Mouse (Mus musculus) bone marrow macrophage, adult 2 months (primary cell): Measurements from ENCODE around the gene Armcx4. TPM values are rescaled to one million over a fixed set of nuclear protein-coding genes. Genes with fewer than 3 reads are reported as not detected.

Source experiments
- H3K27ac ChIP-seq: 2 replicates; pipeline ENCODE4 v1.5.1; 2012; ENCODE audit warnings: low read depth, low read length; ENCODE audit not compliant: insufficient read depth
- H3K4me1 ChIP-seq: 2 replicates; pipeline ENCODE4 v1.6.1; 2012; ENCODE audit warnings: low read length; ENCODE audit not compliant: control insufficient read depth, insufficient read depth
- H3K4me3 ChIP-seq: 2 replicates; pipeline ENCODE4 v1.5.1; 2012; ENCODE audit warnings: mild to moderate bottlenecking, low read length, moderate library complexity; ENCODE audit not compliant: insufficient read depth
- CTCF ChIP-seq: IDR thresholded peaks from 2 replicates; pipeline ENCODE4 v1.5.1; 2012; ENCODE audit warnings: low read depth, mild to moderate bottlenecking, low read length, moderate library complexity
- POLR2A ChIP-seq: IDR thresholded peaks from 2 replicates; pipeline ENCODE4 v1.6.1; 2012; ENCODE audit warnings: mild to moderate bottlenecking, low read depth, low read length, borderline replicate concordance
- polyA plus RNA-seq: library from polyadenylated mRNA; stranded (reverse); fragments of >200 nt; gene quantifications from 2 replicates; pipeline ENCODE4 v1.2.4, GENCODE M21; 2012; ENCODE audit not compliant: missing spikeins, insufficient read depth, insufficient read length

Armcx4 gene
- polyA plus RNA-seq, 1 experiment, result not detected

DNA sequence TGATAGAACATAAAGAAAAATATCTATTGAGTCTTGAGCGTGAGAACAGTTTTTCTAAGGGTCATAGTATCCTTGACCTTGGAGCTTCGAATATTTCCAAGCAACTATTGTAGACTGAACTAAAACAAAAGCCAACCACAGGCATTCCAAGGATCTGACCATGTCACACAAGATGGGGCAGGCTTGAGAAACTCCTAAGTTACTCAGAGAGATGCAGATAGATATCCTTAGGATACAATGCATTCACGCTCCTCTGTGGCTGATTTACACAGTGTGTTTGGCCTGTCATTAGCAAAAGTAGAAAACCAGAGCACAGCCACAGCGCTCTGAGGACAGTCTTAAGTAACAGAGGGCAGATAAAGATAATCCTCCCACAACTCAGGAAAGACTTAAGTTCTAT is 52.8 kb downstream of the Armcx4 start:
- no peak for TF ChIP-seq POLR2A
- no peak for TF ChIP-seq CTCF
- Histone ChIP-seq H3K4me3 (no peak overlapping the region), H3K4me1 (no peaks in the 10 kb centered on the region), H3K27ac (no peak overlapping the region)

DNA sequence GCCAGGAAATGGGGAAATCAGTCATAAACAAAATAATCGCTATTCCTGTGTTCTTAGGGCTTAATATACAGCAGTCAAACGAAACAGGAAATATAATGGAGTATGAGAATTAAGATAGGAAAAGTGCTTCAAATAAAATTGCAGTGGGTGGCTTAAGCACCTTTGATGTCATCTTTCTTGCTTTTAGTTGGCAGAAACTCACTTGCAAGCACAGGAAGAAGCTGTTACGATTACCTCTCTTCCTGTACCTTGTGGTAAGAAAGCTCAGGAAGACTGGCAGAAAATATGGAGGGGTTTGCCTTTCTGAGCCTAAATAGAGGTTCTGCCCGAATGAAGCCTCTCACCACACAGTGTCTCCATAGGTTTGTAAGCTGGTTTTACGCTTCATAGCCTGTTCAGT is 55.5 kb downstream of the Armcx4 start:
- Histone ChIP-seq H3K4me1 (no peaks in the 10 kb centered on the region), H3K4me3 (no peak overlapping the region), H3K27ac (no peak overlapping the region)
- TF ChIP-seq CTCF, result no peak

Other genes starting within 250 kb of the Armcx4 start
- gene Taf7l, start 210.0 kb upstream of the Armcx4 start, polyA plus RNA-seq, result not detected in 2 replicates
- gene Timm8a1, start 144.7 kb upstream of the Armcx4 start, polyA plus RNA-seq, result 6.9 and 7.4 TPM in 2 replicates
- 73.8 and 74.3 TPM in 2 replicates for gene Btk, start 102.9 kb upstream of the Armcx4 start, polyA plus RNA-seq
- gene Rpl36a, start 100.9 kb upstream of the Armcx4 start, polyA plus RNA-seq, result 520 and 660 TPM in 2 replicates
- 50.1 and 57.5 TPM in 2 replicates for gene Gla, start 85.4 kb upstream of the Armcx4 start, polyA plus RNA-seq
- gene Hnrnph2, start 85.3 kb upstream of the Armcx4 start, polyA plus RNA-seq, result 105 TPM in 2 replicates
- 0.77 TPM in 1 of 2 replicates, not detected in the other for gene Armcx1, start 31.4 kb downstream of the Armcx4 start, polyA plus RNA-seq
- gene Armcx6, start 64.9 kb downstream of the Armcx4 start, polyA plus RNA-seq, result 1.3 and 1.9 TPM in 2 replicates
- 34.4 and 40.6 TPM in 2 replicates for gene Armcx3, start 70.1 kb downstream of the Armcx4 start, polyA plus RNA-seq
- 0.63 and 0.64 TPM in 2 replicates for gene Armcx2, start 122.7 kb downstream of the Armcx4 start, polyA plus RNA-seq